Mouse (Mus musculus): Measurements from ENCODE around the gene F12. TPM values are rescaled to one million over a fixed set of nuclear protein-coding genes. Genes with fewer than 3 reads are reported as not detected.

The F12 gene
- polyA plus RNA-seq, 1 experiment from 2014 or later: 2.1 TPM

DNA sequence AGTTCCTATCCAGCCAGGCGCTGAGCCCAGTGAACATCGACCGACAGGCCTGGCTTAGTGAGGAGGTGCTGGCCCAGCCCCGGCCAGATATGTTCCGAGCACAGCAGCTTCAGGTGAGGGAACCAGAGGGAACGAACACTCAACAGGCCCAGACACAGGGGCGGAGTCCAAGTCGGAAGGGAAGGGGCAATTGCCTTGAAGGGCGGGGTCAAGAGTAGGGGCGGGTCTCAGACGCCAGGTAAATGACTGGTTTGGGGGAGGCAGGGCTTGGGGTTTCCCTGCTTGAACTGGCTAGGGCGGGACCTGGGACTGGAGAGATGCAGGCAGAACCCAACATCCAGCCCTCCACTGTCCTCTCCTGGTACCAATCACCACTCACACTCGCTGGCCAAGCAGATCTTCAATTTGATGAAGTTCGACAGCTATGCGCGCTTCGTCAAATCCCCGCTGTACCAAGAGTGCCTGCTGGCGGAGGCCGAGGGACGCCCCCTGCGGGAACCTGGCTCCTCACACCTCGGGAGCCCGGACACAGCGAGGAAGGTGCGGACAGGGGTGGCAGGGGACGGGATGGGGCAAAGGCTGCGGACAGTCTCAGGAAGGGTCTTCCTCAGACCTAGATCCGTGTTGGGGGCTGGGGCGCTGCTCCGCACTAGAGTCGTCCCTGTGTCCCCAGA, 47.5 kb downstream of the F12 start:
- Histone ChIP-seq H3K4me3 (replicated peaks) (peak overlapping the region; percentile 26), H3K36me3 (no peaks in the 10 kb centered on the region), H3K4me1 (peaks cover 15% of the 10 kb centered on the region), H3K4me2 (peak overlapping the region; percentile 55), H3K27me3 (peaks cover 66% of the 10 kb centered on the region), H3K9me3 (replicated peaks) (no peaks in the 10 kb centered on the region), H3K9ac (no peak overlapping the region), H3K27ac (no peak overlapping the region)
- 4% methylated on average over 32 of the region's 32 CpGs for WGBS
- ATAC-seq (replicated peaks; ENCODE audit: low FRiP score): 0 out of 2 replicates have a peak, but pooled peaks have one; percentile 56

DNA sequence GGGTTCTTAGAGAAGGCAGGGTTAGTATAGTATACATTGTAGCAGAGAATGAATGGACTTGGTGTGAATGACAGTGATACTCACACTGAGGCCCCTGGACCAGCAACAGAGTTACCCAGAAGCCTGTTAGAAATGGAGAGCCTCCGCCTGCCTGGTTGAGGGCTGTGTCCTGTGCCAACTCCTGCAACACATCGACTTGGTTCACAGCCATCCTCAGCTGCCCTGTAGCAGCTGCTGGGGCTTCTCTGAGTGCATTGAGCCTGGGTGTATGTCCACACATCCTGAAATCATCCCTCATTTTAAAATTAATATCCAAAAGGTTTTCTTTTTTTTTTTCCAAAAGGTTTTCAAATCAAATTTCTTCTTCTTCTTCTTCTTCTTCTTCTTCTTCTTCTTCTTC, 50.7 kb downstream of the F12 start:
- H3K4me3 ChIP-seq (replicated peaks): no peak overlapping the region
- ATAC-seq (replicated peaks; ENCODE audit: low FRiP score): no peak
- 73% methylated on average over 2 of the region's 2 CpGs for WGBS

DNA sequence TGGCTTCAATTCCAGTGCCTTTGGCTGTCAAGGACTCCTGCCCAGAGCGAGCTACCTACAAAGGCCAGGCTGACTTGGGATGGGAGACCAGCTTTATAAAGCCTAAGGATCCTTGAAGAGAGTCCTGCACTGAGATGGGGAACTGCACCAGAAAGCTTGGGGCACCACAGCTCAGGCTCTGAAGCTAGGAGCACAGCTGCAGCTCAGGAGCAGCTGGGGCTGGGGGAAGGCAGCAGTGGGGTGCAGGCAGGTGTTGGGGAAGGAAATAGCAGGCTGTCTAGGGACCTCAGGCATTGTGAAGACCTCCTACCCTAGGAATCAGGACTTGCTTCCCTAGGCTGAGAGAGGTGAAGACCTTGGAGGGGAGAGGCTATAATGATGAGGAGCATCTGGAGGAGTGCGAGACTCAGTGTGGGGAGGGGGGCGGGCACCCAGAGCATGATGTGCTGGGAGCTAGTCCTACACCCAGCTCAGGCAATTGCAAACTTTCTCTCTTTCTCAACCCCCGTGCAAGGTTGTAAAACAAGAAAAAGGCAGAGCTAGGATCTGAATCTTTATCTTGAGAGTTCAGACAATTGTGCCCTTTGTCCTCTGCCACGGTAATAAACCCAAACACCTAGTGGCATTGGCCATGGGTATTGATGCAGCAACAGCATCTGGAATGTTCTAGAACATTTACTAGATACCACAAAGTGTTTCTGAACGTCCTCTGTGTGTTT, 52.2 kb downstream of the F12 start:
- peaks cover 48% of the 10 kb centered on the region for H3K27me3 ChIP-seq
- no peak overlapping the region for H3K4me3 ChIP-seq (replicated peaks)
- no peak overlapping the region for H3K9ac ChIP-seq
- no peaks in the 10 kb centered on the region for H3K9me3 ChIP-seq (replicated peaks)
- H3K4me2 ChIP-seq: no peak overlapping the region
- no peaks in the 10 kb centered on the region for H3K36me3 ChIP-seq
- 57% methylated on average over 6 of the region's 6 CpGs for WGBS
- H3K4me1 ChIP-seq: peaks cover 17% of the 10 kb centered on the region
- ATAC-seq (replicated peaks; ENCODE audit: low FRiP score): no peak
- no peak overlapping the region for H3K27ac ChIP-seq

More for the DNA sequence above, 50.7 kb downstream of the F12 start:
- H3K27ac ChIP-seq: no peak overlapping the region
- H3K27me3 ChIP-seq: peaks cover 63% of the 10 kb centered on the region
- H3K4me1 ChIP-seq: peaks cover 15% of the 10 kb centered on the region
- no peaks in the 10 kb centered on the region for H3K9me3 ChIP-seq (replicated peaks)
- no peaks in the 10 kb centered on the region for H3K36me3 ChIP-seq
- no peak overlapping the region for H3K4me2 ChIP-seq
- no peak overlapping the region for H3K9ac ChIP-seq

DNA sequence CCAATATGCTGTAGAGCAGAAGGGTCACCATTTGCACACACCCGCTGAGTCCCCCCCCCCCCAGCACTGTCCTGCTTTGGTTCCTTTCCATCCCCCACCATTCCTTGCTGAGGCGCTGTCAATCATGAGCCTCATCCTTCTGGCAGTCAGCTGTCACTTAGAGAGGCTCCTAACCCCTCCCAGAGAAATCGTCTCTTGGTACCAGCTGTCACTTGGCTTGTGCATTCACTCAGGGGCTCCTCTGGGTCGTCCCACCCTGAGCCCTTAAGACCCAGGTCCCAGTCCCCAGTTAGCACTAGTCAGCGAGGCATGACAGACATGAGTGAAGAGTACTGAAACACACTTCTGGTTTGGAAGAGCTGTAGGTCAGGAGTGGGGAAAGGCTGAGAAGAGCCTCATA, 54.9 kb downstream of the F12 start:
- H3K36me3 ChIP-seq: no peaks in the 10 kb centered on the region
- ATAC-seq (replicated peaks; ENCODE audit: low FRiP score): no peak
- H3K4me3 ChIP-seq (replicated peaks): no peak overlapping the region
- H3K27ac ChIP-seq: no peak overlapping the region
- WGBS: 63% methylated on average over 5 of the region's 5 CpGs
- H3K9ac ChIP-seq: no peak overlapping the region
- H3K4me2 ChIP-seq: no peak overlapping the region
- peaks cover 31% of the 10 kb centered on the region for H3K27me3 ChIP-seq
- no peaks in the 10 kb centered on the region for H3K9me3 ChIP-seq (replicated peaks)
- H3K4me1 ChIP-seq: peaks cover 12% of the 10 kb centered on the region; the same call in 1 of the 2 replicates

DNA sequence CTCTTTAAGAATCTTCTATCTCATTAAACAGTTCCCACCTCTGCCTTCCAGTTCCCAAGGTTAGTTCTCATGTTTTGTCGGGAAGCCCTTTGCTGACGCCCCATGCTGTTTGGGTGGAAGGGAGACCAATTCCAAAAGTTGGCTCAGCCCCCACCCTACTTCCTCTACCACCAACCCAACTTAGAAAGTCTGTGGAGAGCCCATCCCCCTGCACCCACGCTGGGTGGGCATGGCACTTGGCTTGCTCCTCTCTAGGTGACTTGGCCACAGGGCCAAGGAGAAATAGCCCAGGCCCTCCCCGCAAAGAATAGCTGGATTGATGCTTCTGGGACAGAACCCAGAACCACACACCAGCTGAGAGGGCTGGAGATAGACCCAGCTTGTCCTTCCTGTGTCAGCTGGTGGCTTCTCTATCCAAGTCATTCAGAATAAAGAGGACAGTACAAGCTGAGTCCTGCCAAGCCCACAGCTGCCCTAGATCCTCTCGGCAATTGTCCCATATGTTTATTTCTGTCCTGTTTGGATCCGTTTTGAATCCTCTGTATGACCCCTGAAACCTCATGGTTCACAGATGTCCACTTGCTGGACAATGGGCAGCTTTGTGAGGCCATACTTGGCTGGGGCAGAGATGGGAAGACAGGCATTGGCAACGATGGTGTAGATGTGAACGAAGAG, 55.4 kb downstream of the F12 start:
- no peak overlapping the region for H3K4me2 ChIP-seq

DNA sequence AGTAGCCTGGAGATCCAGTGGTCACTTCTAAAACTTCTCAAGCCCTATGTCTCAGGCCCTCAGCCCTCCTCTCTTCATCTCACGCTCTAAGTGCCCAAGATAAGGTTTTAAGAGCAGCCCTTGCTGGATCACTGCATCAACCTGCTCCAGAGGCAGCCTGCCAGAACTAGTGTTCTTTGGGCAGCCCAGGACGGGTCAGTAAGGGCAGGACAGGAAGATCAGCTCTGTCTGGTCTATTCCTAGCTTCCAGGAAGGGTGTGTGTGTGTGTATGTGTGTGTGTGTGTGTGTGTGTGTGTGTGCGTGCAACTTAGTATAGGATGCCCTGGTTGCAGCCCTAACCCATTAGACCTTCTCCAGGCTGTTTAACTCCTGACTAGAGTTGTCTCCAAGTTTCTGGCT, 56.4 kb downstream of the F12 start:
- peak overlapping the region; percentile 41; the same call in 1 of the 2 replicates for H3K4me2 ChIP-seq
- peaks cover 26% of the 10 kb centered on the region for H3K27me3 ChIP-seq
- peaks cover 8% of the 10 kb centered on the region; the same call in 1 of the 2 replicates for H3K4me1 ChIP-seq
- H3K27ac ChIP-seq: no peak overlapping the region
- H3K4me3 ChIP-seq (replicated peaks): no peak overlapping the region
- H3K9ac ChIP-seq: no peak overlapping the region
- H3K9me3 ChIP-seq (replicated peaks): no peaks in the 10 kb centered on the region
- 45% methylated on average over 3 of the region's 3 CpGs for WGBS
- ATAC-seq (replicated peaks; ENCODE audit: low FRiP score): no peak
- H3K36me3 ChIP-seq: no peaks in the 10 kb centered on the region

More for the DNA sequence above, 55.4 kb downstream of the F12 start:
- ATAC-seq (replicated peaks; ENCODE audit: low FRiP score): no peak
- Histone ChIP-seq H3K4me3 (replicated peaks) (no peak overlapping the region), H3K4me1 (peaks cover 12% of the 10 kb centered on the region; the same call in 1 of the 2 replicates), H3K9ac (no peak overlapping the region), H3K36me3 (no peaks in the 10 kb centered on the region), H3K27ac (no peak overlapping the region), H3K9me3 (replicated peaks) (no peaks in the 10 kb centered on the region), H3K27me3 (peaks cover 31% of the 10 kb centered on the region)
- 69% methylated on average over 8 of the region's 8 CpGs for WGBS

DNA sequence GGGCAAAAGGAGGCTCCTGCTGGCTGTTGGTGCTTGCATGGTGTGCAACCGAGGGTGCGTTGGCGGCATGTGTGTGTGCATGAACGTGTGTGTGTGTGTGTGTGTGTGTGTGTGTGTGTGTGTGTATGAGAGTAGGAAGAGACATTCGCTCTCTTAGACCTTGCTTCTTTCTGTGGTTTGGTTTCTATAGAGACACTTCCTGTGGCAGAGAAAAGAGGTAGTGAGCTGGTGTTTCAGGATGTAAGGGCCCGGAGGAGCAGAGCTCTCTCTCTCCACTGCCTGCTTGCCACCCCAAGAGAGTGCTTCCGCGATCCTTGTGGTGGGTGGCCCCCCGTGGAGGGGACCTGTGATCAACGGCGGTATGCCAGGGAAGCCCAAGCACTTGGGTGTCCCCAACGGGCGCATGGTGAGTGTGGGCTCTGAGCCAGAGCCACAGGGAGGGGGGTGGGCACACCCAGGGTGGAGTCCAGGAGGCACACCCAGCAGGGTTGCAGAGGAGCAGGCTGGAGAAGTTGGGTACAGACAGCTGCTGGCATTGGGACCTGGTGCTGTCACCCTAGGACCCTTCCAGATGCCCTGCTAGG, 57.0 kb downstream of the F12 start, which contains the start of gene Rgs14:
TSS of gene Rgs14 (plus strand) at position 202 of the 584 bp plus-strand sequence.
- H3K36me3 ChIP-seq: no peaks in the 10 kb centered on the region
- H3K9ac ChIP-seq: no peak within 1 kb of the TSS
- H3K9me3 ChIP-seq (replicated peaks): no peaks in the 10 kb centered on the region
- H3K27me3 ChIP-seq: peaks cover 26% of the 10 kb centered on the region
- H3K4me1 ChIP-seq: peaks cover 8% of the 10 kb centered on the region; the same call in 1 of the 2 replicates
- 60% methylated on average over 13 of the region's 13 CpGs for WGBS
- H3K4me3 ChIP-seq (replicated peaks): peak within 1 kb of the TSS; percentile 19
- 0 out of 2 replicates have a peak, but pooled peaks have one; percentile 29 for ATAC-seq (replicated peaks; ENCODE audit: low FRiP score)
- no peak within 1 kb of the TSS for H3K27ac ChIP-seq
- peak within 1 kb of the TSS; percentile 41 for H3K4me2 ChIP-seq

DNA sequence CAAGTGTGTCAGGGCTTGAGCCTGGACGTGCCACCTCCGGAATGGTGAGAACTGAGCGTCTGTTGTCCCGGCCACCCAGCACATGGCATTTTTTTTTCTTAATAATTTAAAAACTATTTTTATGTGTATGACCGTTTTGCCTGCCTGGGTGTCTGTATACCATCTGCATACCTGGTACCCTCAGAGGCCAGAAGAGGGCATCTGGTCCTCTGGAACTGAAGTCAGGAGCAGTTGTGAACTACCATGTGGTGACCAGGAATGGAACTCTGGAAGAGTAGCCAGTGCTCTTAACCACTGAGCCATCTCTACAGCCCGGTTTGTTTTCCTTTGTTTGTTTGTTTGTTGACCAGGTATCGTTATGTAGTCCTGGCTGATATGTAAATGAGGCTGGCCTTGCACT, 58.2 kb downstream of the F12 start:
- Histone ChIP-seq H3K27me3 (peaks cover 18% of the 10 kb centered on the region), H3K36me3 (no peaks in the 10 kb centered on the region)
- 86% methylated on average over 7 of the region's 7 CpGs for WGBS

More for the DNA sequence above, 58.2 kb downstream of the F12 start:
- H3K4me3 ChIP-seq (replicated peaks): no peak overlapping the region
- no peak overlapping the region for H3K9ac ChIP-seq
- H3K9me3 ChIP-seq (replicated peaks): no peaks in the 10 kb centered on the region
- peaks cover 8% of the 10 kb centered on the region; the same call in 1 of the 2 replicates for H3K4me1 ChIP-seq
- ATAC-seq (replicated peaks; ENCODE audit: low FRiP score): no peak
- no peak overlapping the region for H3K4me2 ChIP-seq
- H3K27ac ChIP-seq: no peak overlapping the region

Small RNAs within 50 kb of the gene (microRNA-seq; reads per million reads assigned to microRNA genes)
- gene Mir6943: not detected

Other genes with a start within 250 kb of the F12 start
- gene Nsd1, start 217.0 kb downstream of the F12 start, polyA plus RNA-seq (2015; fragmentation: Nextera tagmentation; extraction: Ambion mirVana): 65.1 and 66.9 TPM in 2 replicates
- gene Prelid1, start 106.3 kb downstream of the F12 start, polyA plus RNA-seq (2015; fragmentation: Nextera tagmentation; extraction: Ambion mirVana): 439 and 464 TPM in 2 replicates
- 81.9 and 87.7 TPM in 2 replicates for gene Rab24, start 104.8 kb downstream of the F12 start, polyA plus RNA-seq (2015; fragmentation: Nextera tagmentation; extraction: Ambion mirVana)
- gene Mxd3, start 97.0 kb downstream of the F12 start, polyA plus RNA-seq (2015; fragmentation: Nextera tagmentation; extraction: Ambion mirVana): 26.8 and 31.0 TPM in 2 replicates
- 115 and 118 TPM in 2 replicates for gene Lman2, start 64.0 kb downstream of the F12 start, polyA plus RNA-seq (2015; fragmentation: Nextera tagmentation; extraction: Ambion mirVana)
- gene Rgs14, start 57.1 kb downstream of the F12 start, polyA plus RNA-seq (2015; fragmentation: Nextera tagmentation; extraction: Ambion mirVana): 1.1 and 1.3 TPM in 2 replicates
- 163 and 180 TPM in 2 replicates for gene Slc34a1, start 28.6 kb downstream of the F12 start, polyA plus RNA-seq (2015; fragmentation: Nextera tagmentation; extraction: Ambion mirVana)
- not detected in 2 replicates for gene Pfn3, start 11.6 kb downstream of the F12 start, polyA plus RNA-seq (2015; fragmentation: Nextera tagmentation; extraction: Ambion mirVana)
- gene Grk6, start 18.3 kb upstream of the F12 start, polyA plus RNA-seq (2015; fragmentation: Nextera tagmentation; extraction: Ambion mirVana): 41.6 and 45.9 TPM in 2 replicates
- gene Prr7, start 37.5 kb upstream of the F12 start, polyA plus RNA-seq (2015; fragmentation: Nextera tagmentation; extraction: Ambion mirVana): 0.70 and 0.75 TPM in 2 replicates
- gene Dbn1, start 61.3 kb upstream of the F12 start, polyA plus RNA-seq (2015; fragmentation: Nextera tagmentation; extraction: Ambion mirVana): 168 and 193 TPM in 2 replicates
- gene Pdlim7, start 86.9 kb upstream of the F12 start, polyA plus RNA-seq (2015; fragmentation: Nextera tagmentation; extraction: Ambion mirVana): 141 and 169 TPM in 2 replicates
- 2.9 and 3.0 TPM in 2 replicates for gene Dok3, start 102.5 kb upstream of the F12 start, polyA plus RNA-seq (2015; fragmentation: Nextera tagmentation; extraction: Ambion mirVana)
- gene Ddx41, start 109.9 kb upstream of the F12 start, polyA plus RNA-seq (2015; fragmentation: Nextera tagmentation; extraction: Ambion mirVana): 80.4 and 87.4 TPM in 2 replicates
- gene Fam193b, start 144.3 kb upstream of the F12 start, polyA plus RNA-seq (2015; fragmentation: Nextera tagmentation; extraction: Ambion mirVana): 35.1 and 43.2 TPM in 2 replicates
- gene Tmed9, start 146.9 kb upstream of the F12 start, polyA plus RNA-seq (2015; fragmentation: Nextera tagmentation; extraction: Ambion mirVana): 160 and 246 TPM in 2 replicates
- gene B4galt7, start 173.1 kb upstream of the F12 start, polyA plus RNA-seq (2015; fragmentation: Nextera tagmentation; extraction: Ambion mirVana): 25.9 and 28.9 TPM in 2 replicates
- 55.2 and 60.7 TPM in 2 replicates for gene Caml, start 196.2 kb upstream of the F12 start, polyA plus RNA-seq (2015; fragmentation: Nextera tagmentation; extraction: Ambion mirVana)
- 38.0 and 38.7 TPM in 2 replicates for gene Ddx46, start 208.2 kb upstream of the F12 start, polyA plus RNA-seq (2015; fragmentation: Nextera tagmentation; extraction: Ambion mirVana)